Mouse (Mus musculus) kidney, embryonic 14.5 days (tissue): ENCODE data around the gene Slc26a8. TPM values are rescaled to one million over a fixed set of nuclear protein-coding genes. Genes with fewer than 3 reads are reported as not detected.
"Not testable (repeated sequence)": the region's sequence is repeated elsewhere in the genome, so short reads cannot be mapped to it uniquely, and the experiment has no call there.

Source experiments
- ATAC-seq: fragments of 200-750 bp; cut with Nextera tagmentation; 2 replicates; pipeline ENCODE4 v1.8.0; 2017; ENCODE audit warnings: moderate number of reproducible peaks, mild to moderate bottlenecking, moderate TSS enrichment, moderate library complexity; ENCODE audit not compliant: low FRiP score, low TSS enrichment
- H3K27ac ChIP-seq: fragments of 300-500 bp; sonication (generic); 2 replicates; pipeline ENCODE4 v1.5.1; 2014; ENCODE audit warnings: low read depth, mild to moderate bottlenecking, low read length, moderate library complexity, mixed read lengths
- H3K27me3 ChIP-seq: fragments of 300-500 bp; sonication (generic); 2 replicates; pipeline ENCODE4 v1.6.1; 2014; ENCODE audit warnings: mild to moderate bottlenecking, low read length; ENCODE audit not compliant: control insufficient read depth, insufficient read depth
- H3K36me3 ChIP-seq: fragments of 300-500 bp; sonication (generic); 2 replicates; pipeline ENCODE4 v1.6.1; 2014; ENCODE audit warnings: low read length, mixed read lengths; ENCODE audit not compliant: control insufficient read depth, insufficient read depth
- H3K4me1 ChIP-seq: fragments of 300-500 bp; sonication (generic); 2 replicates; pipeline ENCODE4 v1.6.1; 2014; ENCODE audit warnings: low read length, mixed read lengths; ENCODE audit not compliant: control insufficient read depth, insufficient read depth
- H3K4me2 ChIP-seq: fragments of 300-500 bp; sonication (generic); replicated peaks from 2 replicates; pipeline ENCODE4 v1.6.1; 2014; ENCODE audit warnings: low read depth, mild to moderate bottlenecking, low read length
- H3K4me3 ChIP-seq: fragments of 300-500 bp; sonication (generic); 2 replicates; pipeline ENCODE4 v1.5.1; 2014; ENCODE audit warnings: mild to moderate bottlenecking, low read length
- H3K9ac ChIP-seq: fragments of 300-500 bp; sonication (generic); 2 replicates; pipeline ENCODE4 v1.6.1; 2014; ENCODE audit warnings: low read depth, mild to moderate bottlenecking, low read length, moderate library complexity
- H3K9me3 ChIP-seq: fragments of 300-500 bp; sonication (generic); 2 replicates; pipeline ENCODE4 v1.6.1; 2016; ENCODE audit warnings: low read length; ENCODE audit not compliant: control insufficient read depth
- WGBS: fragments of 180-500 bp; shearing (Covaris S2); extraction: QIAGEN DNeasy Blood & Tissue Kit; methylation state at CpG from one replicate; pipeline ENCODE4 v1.1.7; 2014; 5-methylcytosine and 5-hydroxymethylcytosine counted together
- polyA plus RNA-seq: library from polyadenylated mRNA; unstranded; fragments of >200 nt; fragmentation: Nextera tagmentation; extraction: Ambion mirVana; gene quantifications from 2 replicates; pipeline ENCODE4 v1.2.1, GENCODE M21; 2014

Slc26a8 gene
- polyA plus RNA-seq: 0.69 and 1.3 TPM in 2 replicates

DNA sequence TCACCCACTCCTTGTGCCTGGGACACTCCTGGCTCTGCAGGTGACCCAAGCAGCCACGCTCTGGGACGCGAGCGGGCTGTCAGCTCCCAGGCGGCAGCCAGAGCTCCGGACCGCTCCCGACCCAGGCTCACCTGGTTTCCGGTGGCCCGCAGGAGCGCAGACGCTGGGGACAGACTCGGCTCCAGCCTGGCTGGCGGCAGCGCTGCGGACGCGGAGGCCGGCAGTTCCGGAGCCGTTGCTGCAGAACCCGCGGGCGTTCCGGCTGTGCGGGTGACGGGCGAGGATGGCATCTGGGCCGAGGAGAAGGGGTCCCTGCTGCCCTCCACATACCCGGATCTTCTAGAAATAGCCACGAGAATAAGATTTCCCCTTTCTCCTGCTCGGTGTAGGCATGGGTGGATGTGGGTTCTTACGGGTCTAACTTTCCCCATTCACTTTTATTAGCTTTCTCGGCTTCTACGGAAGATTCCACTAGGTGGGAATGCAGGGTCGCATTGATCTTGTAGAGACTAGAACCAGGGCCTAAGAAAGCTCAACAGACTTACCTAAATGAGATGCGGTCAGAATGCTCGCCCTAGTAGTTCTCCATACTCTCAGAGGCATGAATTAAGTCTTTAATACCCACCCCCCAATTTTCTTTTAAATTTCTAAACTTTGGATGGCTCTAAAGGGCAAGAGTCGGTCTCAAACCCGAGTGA lies at the start of gene Slc26a8:
Gene Slc26a8, minus strand, starts transcription at position 648 of the 698 bp plus-strand sequence.
- Histone ChIP-seq H3K9me3 (no peaks in the 10 kb centered on the region), H3K27ac (peak within 1 kb of the TSS; percentile 92), H3K4me3 (peak within 1 kb of the TSS; percentile 78), H3K27me3 (no peaks in the 10 kb centered on the region; the same call in 1 of the 2 replicates), H3K36me3 (peaks cover 8% of the 10 kb centered on the region; the same call in 1 of the 2 replicates), H3K9ac (peak within 1 kb of the TSS; percentile 92), H3K4me2 (peak within 1 kb of the TSS; percentile 72), H3K4me1 (peaks cover 11% of the 10 kb centered on the region)
- 8% methylated on average over 39 of the region's 40 CpGs for WGBS
- no peak for ATAC-seq

GRCm38 (mm10) chr17:28739244-28739643 lies 49.2 kb upstream of the Slc26a8 start:
- Histone ChIP-seq H3K4me2 (no peak overlapping the region), H3K27ac (no peak overlapping the region), H3K27me3 (no peaks in the 10 kb centered on the region), H3K9ac (no peak overlapping the region), H3K4me1 (no peaks in the 10 kb centered on the region), H3K36me3 (peaks cover 60% of the 10 kb centered on the region), H3K9me3 (no peaks in the 10 kb centered on the region), H3K4me3 (no peak overlapping the region)
- no peak for ATAC-seq
- WGBS: 96% methylated on average over 6 of the region's 6 CpGs

DNA sequence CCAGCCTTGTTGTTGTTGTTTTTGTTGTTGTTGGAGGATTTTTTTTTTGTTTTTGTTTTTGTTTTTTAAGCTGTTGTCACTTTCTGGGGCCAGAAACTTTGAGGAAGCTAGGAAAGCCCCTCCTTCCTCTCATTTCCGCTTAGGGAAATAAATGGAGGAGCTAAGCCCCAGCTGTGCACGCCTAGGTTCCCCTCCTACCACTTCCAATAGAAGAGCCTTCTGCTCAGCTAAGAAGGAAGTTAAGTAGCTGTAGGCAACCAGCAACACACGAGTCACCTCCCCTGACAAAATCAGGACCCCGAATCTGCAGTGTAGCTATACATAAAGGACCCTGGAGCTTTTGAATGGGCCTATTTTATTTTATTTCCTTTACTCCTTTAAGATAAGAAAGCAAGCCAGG lies 47.9 kb upstream of the Slc26a8 start:
- Histone ChIP-seq H3K4me2 (no peak overlapping the region), H3K36me3 (peaks cover 56% of the 10 kb centered on the region), H3K4me1 (no peaks in the 10 kb centered on the region), H3K27ac (no peak overlapping the region), H3K27me3 (no peaks in the 10 kb centered on the region), H3K9me3 (no peaks in the 10 kb centered on the region), H3K9ac (no peak overlapping the region), H3K4me3 (no peak overlapping the region)
- ATAC-seq: no peak
- 91% methylated on average over 4 of the region's 4 CpGs for WGBS

GRCm38 (mm10) chr17:28736486-28736885 lies 46.5 kb upstream of the Slc26a8 start:
- no peaks in the 10 kb centered on the region for H3K27me3 ChIP-seq
- H3K36me3 ChIP-seq: peaks cover 60% of the 10 kb centered on the region
- 70% methylated on average over 4 of the region's 4 CpGs for WGBS
- H3K9ac ChIP-seq: no peak overlapping the region
- H3K4me1 ChIP-seq: no peaks in the 10 kb centered on the region
- ATAC-seq: no peak
- no peaks in the 10 kb centered on the region for H3K9me3 ChIP-seq
- H3K27ac ChIP-seq: no peak overlapping the region
- H3K4me2 ChIP-seq: no peak overlapping the region
- no peak overlapping the region for H3K4me3 ChIP-seq

GRCm38 (mm10) chr17:28735317-28736105 lies 45.5 kb upstream of the Slc26a8 start:
- Histone ChIP-seq H3K4me3 (no peak overlapping the region), H3K4me2 (no peak overlapping the region), H3K27me3 (no peaks in the 10 kb centered on the region), H3K9ac (no peak overlapping the region), H3K4me1 (no peaks in the 10 kb centered on the region), H3K9me3 (no peaks in the 10 kb centered on the region), H3K27ac (no peak overlapping the region), H3K36me3 (peaks cover 60% of the 10 kb centered on the region)
- no peak for ATAC-seq
- WGBS: 92% methylated on average over 6 of the region's 6 CpGs

DNA sequence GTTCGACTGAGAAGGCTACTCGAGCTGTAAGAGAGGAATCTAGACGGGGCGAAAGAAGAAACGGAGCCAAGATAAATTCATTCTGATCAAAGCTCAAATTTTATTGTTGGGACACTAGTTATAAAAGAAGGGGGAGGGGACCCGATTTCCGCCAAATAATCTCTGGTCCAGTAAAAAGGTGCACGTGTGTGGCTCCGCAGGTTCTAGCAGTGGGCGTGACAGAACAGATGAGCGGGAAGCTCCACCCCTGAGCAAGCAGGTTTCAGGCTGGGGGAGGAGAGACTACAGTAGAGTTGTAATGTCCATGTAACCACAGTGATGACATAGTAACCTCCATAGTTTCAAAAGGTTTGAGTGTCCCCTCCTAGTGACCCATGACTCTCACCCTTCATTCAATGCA lies 37.5 kb upstream of the Slc26a8 start:
- peaks cover 81% of the 10 kb centered on the region for H3K36me3 ChIP-seq
- not testable (repeated sequence) for H3K27me3 ChIP-seq, H3K4me3 ChIP-seq, H3K4me1 ChIP-seq, H3K9ac ChIP-seq, H3K9me3 ChIP-seq, ATAC-seq, H3K4me2 ChIP-seq, H3K27ac ChIP-seq
- WGBS: 88% methylated on average over 11 of the region's 11 CpGs

DNA sequence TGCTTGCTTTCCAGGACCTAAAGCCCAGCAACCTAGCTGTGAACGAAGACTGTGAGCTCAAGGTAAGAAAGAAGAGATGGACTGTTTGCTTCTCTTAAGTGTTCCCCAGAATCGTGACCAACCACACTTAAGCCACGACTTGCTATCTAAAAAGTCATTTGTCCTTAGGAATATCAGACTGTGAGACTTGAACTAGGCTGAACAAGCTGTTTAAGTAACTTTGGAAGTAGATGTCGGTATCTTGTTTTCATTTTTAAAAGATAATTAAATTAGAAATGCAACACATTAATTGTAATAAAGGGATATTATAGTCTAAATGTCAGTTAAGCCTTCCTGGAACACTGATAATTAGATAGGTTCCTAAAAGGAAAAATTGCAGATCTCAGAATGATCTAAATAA lies 35.8 kb upstream of the Slc26a8 start, which contains the start of gene AC170998.1:
Gene AC170998.1, plus strand, starts transcription at position 301 of the 400 bp plus-strand sequence.
- 93% methylated on average over 4 of the region's 4 CpGs for WGBS

DNA sequence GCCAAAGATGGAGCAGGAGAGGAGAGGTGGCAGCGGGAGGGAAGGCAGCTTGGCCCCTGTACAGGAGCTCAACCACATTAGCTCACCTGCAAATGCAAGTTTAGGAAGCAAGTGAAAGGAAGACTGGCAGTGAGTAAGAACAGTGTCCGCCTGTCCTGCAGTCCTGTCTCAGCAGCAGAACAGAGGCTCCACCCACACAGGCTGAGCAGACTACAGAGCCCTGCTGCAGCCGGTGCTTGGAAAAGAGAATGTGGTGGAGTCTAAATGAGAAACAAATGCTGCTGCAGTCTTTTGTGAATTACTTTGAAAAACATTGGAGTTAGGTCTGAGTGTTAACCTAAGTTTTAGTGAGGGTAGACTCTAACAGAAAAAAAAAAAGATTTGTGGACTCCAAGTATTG lies 27.5 kb upstream of the Slc26a8 start:
- no peaks in the 10 kb centered on the region for H3K4me1 ChIP-seq
- no peak overlapping the region for H3K9ac ChIP-seq
- H3K27ac ChIP-seq: no peak overlapping the region
- H3K27me3 ChIP-seq: no peaks in the 10 kb centered on the region
- H3K9me3 ChIP-seq: no peaks in the 10 kb centered on the region
- 84% methylated on average over 3 of the region's 3 CpGs for WGBS
- no peak overlapping the region for H3K4me2 ChIP-seq
- no peak overlapping the region for H3K4me3 ChIP-seq
- no peak for ATAC-seq
- peaks cover 66% of the 10 kb centered on the region for H3K36me3 ChIP-seq

More for the DNA sequence above, 35.8 kb upstream of the Slc26a8 start, which contains the start of gene AC170998.1:
- Histone ChIP-seq H3K4me3 (no peak within 1 kb of the TSS), H3K27me3 (no peaks in the 10 kb centered on the region), H3K36me3 (peaks cover 77% of the 10 kb centered on the region), H3K27ac (no peak within 1 kb of the TSS), H3K9ac (no peak within 1 kb of the TSS), H3K4me1 (no peaks in the 10 kb centered on the region), H3K9me3 (no peaks in the 10 kb centered on the region), H3K4me2 (no peak within 1 kb of the TSS)
- ATAC-seq: no peak
